In the genomic region with DNA sequence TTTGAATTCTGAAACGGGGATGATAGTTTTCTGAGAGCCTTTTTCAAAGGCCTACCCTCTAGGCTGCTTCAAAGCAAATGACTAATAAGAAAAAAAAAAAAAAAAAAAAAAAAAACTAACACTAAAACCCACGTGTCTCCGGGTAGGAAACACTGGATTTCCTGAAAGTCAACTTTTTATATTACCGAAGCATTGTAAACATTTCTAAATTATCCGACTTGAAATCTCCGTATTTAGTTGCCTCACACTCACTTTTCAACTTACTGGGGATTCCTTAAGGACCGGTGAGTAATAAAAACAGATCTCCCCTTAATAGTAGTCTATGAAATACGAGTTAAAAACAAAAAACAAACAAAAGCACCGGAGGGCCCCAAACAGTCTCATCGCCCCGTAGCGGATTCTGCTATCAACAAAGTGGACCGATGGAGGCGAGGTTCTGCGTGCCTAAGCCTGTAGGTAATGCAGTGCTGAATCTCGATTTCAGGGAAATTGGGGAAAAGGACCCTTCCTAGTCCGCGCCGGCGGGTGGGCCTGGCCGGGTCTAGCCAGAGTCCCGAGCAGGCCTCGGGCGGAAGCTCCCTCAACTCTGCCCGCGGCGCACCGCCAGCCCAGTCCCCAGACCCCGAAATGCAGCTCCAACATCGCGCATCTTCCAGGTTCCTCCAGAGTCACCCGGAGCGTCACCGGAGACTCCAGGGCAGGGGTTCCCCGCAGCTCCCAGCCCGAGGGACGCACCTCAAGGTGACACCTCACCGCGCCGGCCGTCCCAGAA, we compare ENCODE assay signal across 8 mouse cellular contexts. TPM values are rescaled to one million over a fixed set of nuclear protein-coding genes. Genes with fewer than 3 reads are reported as not detected.
A peak's percentile ranks its signal among the peaks of the same experiment; 100 is the strongest.
DNase-seq lines count a peak whose midpoint lies in the region; ATAC-seq and TF ChIP-seq lines count a peak whose summit lies in the region.

No protein-coding gene starts in this region.

- H3ac ChIP-seq in C2C12 (ENCODE audit: control insufficient read depth, insufficient read length, low read depth): peak overlapping the region; percentile 97

- H3K4me3 ChIP-seq in gastrocnemius, adult 2 months: peak overlapping the region; percentile 87
- peak overlapping the region; percentile 88 for H3K4me3 ChIP-seq in C2C12 (ENCODE audit: insufficient read depth, poor library complexity, severe bottlenecking)
- H3K4me3 ChIP-seq in heart, embryonic 15.5 days: peak overlapping the region; percentile 65
- peak overlapping the region; percentile 85 for H3K4me3 ChIP-seq in limb, embryonic 11.5 days (ENCODE audit: low read depth, low read length)
- H3K4me3 ChIP-seq in midbrain, embryonic 13.5 days (replicated peaks): peak overlapping the region; percentile 69

- peak; percentile 19; the same call in 1 of the 2 replicates for ATAC-seq in heart, embryonic 15.5 days (replicated peaks; ENCODE audit: insufficient number of reproducible peaks, insufficient read depth, low FRiP score, low read depth)
- ATAC-seq in limb, embryonic 11.5 days (ENCODE audit: insufficient number of reproducible peaks, low FRiP score, low TSS enrichment, low read depth): peak; percentile 19
- no peak; the same call in 1 of the 2 replicates for ATAC-seq in midbrain, embryonic 13.5 days

- intact Hi-C loops in gastrocnemius, adult 2 months (cut with DNase I): loop anchor here (5.0 to 10.0 kb wide), 3 partner anchors 93 to 351 kb away; a partner anchor contains a TSS

- H3K4me2 ChIP-seq in heart, embryonic 15.5 days: peak overlapping the region; percentile 67
- peak overlapping the region; percentile 70 for H3K4me2 ChIP-seq in limb, embryonic 11.5 days (ENCODE audit: low read depth, severe bottlenecking)
- H3K4me2 ChIP-seq in midbrain, embryonic 13.5 days (replicated peaks): peak overlapping the region; percentile 66

- no peak for DNase-seq in gastrocnemius, adult 2 months
- no peak for DNase-seq in gastrocnemius, postnatal 25 days
- DNase-seq in c-Kit-positive CD71-positive TER-119-positive erythroid progenitor cells, embryonic 14.5 days (ENCODE audit: low spot score): peak; percentile 50
- no peak for DNase-seq in limb, embryonic 11.5 days (ENCODE audit: low spot score)
- DNase-seq in cerebellum, adult 11 months: no peak

- no peak for TF ChIP-seq CTCF in gastrocnemius, adult 2 months (IDR thresholded peaks at IDR 0.05)
- TF ChIP-seq CTCF in C2C12 (IDR thresholded peaks at IDR 0.05; ENCODE audit: control insufficient read depth, insufficient read depth, insufficient read length): no peak

- H3K36me3 ChIP-seq in C2C12 (ENCODE audit: control insufficient read depth, insufficient read depth): peaks cover 14% of the 10 kb centered on the region
- no peaks in the 10 kb centered on the region for H3K36me3 ChIP-seq in heart, embryonic 15.5 days
- no peaks in the 10 kb centered on the region for H3K36me3 ChIP-seq in limb, embryonic 11.5 days (ENCODE audit: control insufficient read depth, insufficient read depth, low read length)
- H3K36me3 ChIP-seq in midbrain, embryonic 13.5 days: no peaks in the 10 kb centered on the region

- peaks cover 53% of the 10 kb centered on the region for H3K79me3 ChIP-seq in C2C12 (ENCODE audit: low read depth)

- peak overlapping the region; percentile 99 for H3K27ac ChIP-seq in gastrocnemius, adult 2 months
- peak overlapping the region; percentile 93 for H3K27ac ChIP-seq in heart, embryonic 15.5 days
- peak overlapping the region; percentile 90 for H3K27ac ChIP-seq in limb, embryonic 11.5 days (replicated peaks; ENCODE audit: low read depth, low read length)
- peak overlapping the region; percentile 84 for H3K27ac ChIP-seq in midbrain, embryonic 13.5 days

- H3K79me2 ChIP-seq in C2C12 (ENCODE audit: control insufficient read depth, insufficient read depth): peaks cover 57% of the 10 kb centered on the region

- no peaks in the 10 kb centered on the region for H3K9me3 ChIP-seq in heart, embryonic 15.5 days (replicated peaks)
- H3K9me3 ChIP-seq in limb, embryonic 11.5 days (ENCODE audit: control insufficient read depth, low read length): no peaks in the 10 kb centered on the region
- no peaks in the 10 kb centered on the region for H3K9me3 ChIP-seq in midbrain, embryonic 13.5 days

- H3K9ac ChIP-seq in heart, embryonic 15.5 days: peak overlapping the region; percentile 74
- H3K9ac ChIP-seq in limb, embryonic 11.5 days (ENCODE audit: low read length): peak overlapping the region; percentile 93
- peak overlapping the region; percentile 81 for H3K9ac ChIP-seq in midbrain, embryonic 13.5 days (replicated peaks)

- WGBS in heart, embryonic 15.5 days: under 1% methylated on average over 41 of the region's 41 CpGs
- WGBS in limb, embryonic 11.5 days: under 1% methylated on average over 41 of the region's 41 CpGs
- under 1% methylated on average over 41 of the region's 41 CpGs for whole genome bisulfite sequencing in midbrain, embryonic 13.5 days

- peaks cover 13% of the 10 kb centered on the region for H3K4me1 ChIP-seq in heart, embryonic 15.5 days (replicated peaks)
- no peaks in the 10 kb centered on the region for H3K4me1 ChIP-seq in limb, embryonic 11.5 days (ENCODE audit: control insufficient read depth, insufficient read depth, low read length)
- H3K4me1 ChIP-seq in midbrain, embryonic 13.5 days (replicated peaks): peaks cover 24% of the 10 kb centered on the region

- no peaks in the 10 kb centered on the region for H3K27me3 ChIP-seq in C2C12 (ENCODE audit: control insufficient read depth, insufficient read depth, insufficient read length)
- no peaks in the 10 kb centered on the region for H3K27me3 ChIP-seq in heart, embryonic 15.5 days
- H3K27me3 ChIP-seq in limb, embryonic 11.5 days (ENCODE audit: control insufficient read depth, insufficient read depth, low read length): no peaks in the 10 kb centered on the region
- H3K27me3 ChIP-seq in midbrain, embryonic 13.5 days: no peaks in the 10 kb centered on the region

TF ChIP-seq in C2C12, 6 proteins besides CTCF, POLR2A, EP300 and RAD21:
- TF ChIP-seq MYOG (IDR thresholded peaks at IDR 0.05; ENCODE audit: control insufficient read depth, extremely low read depth, insufficient read length): no peak
- TF ChIP-seq CEBPB (IDR thresholded peaks at IDR 0.05; ENCODE audit: low read depth): no peak
- TF ChIP-seq MAX (IDR thresholded peaks at IDR 0.05): no peak
- TF ChIP-seq FOSL1 (IDR thresholded peaks at IDR 0.05; ENCODE audit: insufficient read depth, low read length, poor library complexity, severe bottlenecking): no peak
- TF ChIP-seq USF1 (IDR thresholded peaks at IDR 0.05; ENCODE audit: low read depth): peak; percentile 18
- TF ChIP-seq MYOD1 (IDR thresholded peaks at IDR 0.05; ENCODE audit: control insufficient read depth, insufficient read length, low read depth): no peak

RNA-seq across cellular contexts. Expression of a gene that starts 0.7 kb away (rescaled TPM):
- 1 to 10 TPM; 8.1 to 9.7 TPM for total RNA-seq in gastrocnemius, adult 2 months (2021)
- total RNA-seq in gastrocnemius, postnatal 25 days (2021): 1 to 10 TPM; 8.4 to 8.8 TPM
- polyA plus RNA-seq in C2C12 (2012; fragmentation: generic; extraction: Trizol): 45.5 TPM
- 19.3 and 22.7 TPM in 2 replicates for polyA plus RNA-seq in heart, embryonic 15.5 days (2015; fragmentation: Nextera tagmentation; extraction: Ambion mirVana)
- 70.2 and 72.6 TPM in 2 replicates for polyA plus RNA-seq in limb, embryonic 11.5 days (2014; fragmentation: Nextera tagmentation; extraction: Ambion mirVana)
- polyA plus RNA-seq in midbrain, embryonic 13.5 days (2015; fragmentation: Nextera tagmentation; extraction: Ambion mirVana): 44.0 and 45.0 TPM in 2 replicates
